Mouse (Mus musculus): ENCODE results near the gene Nudt8. TPM values are rescaled to one million over a fixed set of nuclear protein-coding genes. Genes with fewer than 3 reads are reported as not detected.

The Nudt8 gene
- polyA plus RNA-seq, 1 experiment from 2014 or later: 37.8 TPM

GRCm38 (mm10) chr19:4001752-4002151 lies 1.4 kb downstream of the Nudt8 start:
- no peak overlapping the region for H3K27ac ChIP-seq
- no peaks in the 10 kb centered on the region for H3K9me3 ChIP-seq
- H3K4me3 ChIP-seq: no peak overlapping the region
- peaks cover 23% of the 10 kb centered on the region for H3K36me3 ChIP-seq
- ATAC-seq (ENCODE audit: insufficient number of reproducible peaks, insufficient read depth, low FRiP score, low TSS enrichment, low read depth): no peak
- 87% methylated on average over 5 of the region's 5 CpGs for WGBS
- peak overlapping the region; percentile 95 for H3K9ac ChIP-seq
- H3K4me1 ChIP-seq: peaks cover 20% of the 10 kb centered on the region
- H3K27me3 ChIP-seq: no peaks in the 10 kb centered on the region
- peak overlapping the region; percentile 87 for H3K4me2 ChIP-seq

GRCm38 (mm10) chr19:4003112-4003511 lies 2.7 kb downstream of the Nudt8 start, which contains the start of gene Doc2g:
Gene Doc2g (plus strand): TSS chr19:4003313.
- Histone ChIP-seq H3K4me3 (no peak within 1 kb of the TSS), H3K4me2 (no peak within 1 kb of the TSS), H3K9me3 (no peaks in the 10 kb centered on the region), H3K4me1 (peaks cover 20% of the 10 kb centered on the region), H3K27me3 (no peaks in the 10 kb centered on the region), H3K9ac (0 out of 2 replicates have a peak within 1 kb of the TSS, but pooled peaks have one; percentile 16), H3K36me3 (peaks cover 37% of the 10 kb centered on the region), H3K27ac (no peak within 1 kb of the TSS)
- 67% methylated on average over 1 of the region's 1 CpGs for WGBS
- ATAC-seq (ENCODE audit: insufficient number of reproducible peaks, insufficient read depth, low FRiP score, low TSS enrichment, low read depth): no peak

DNA sequence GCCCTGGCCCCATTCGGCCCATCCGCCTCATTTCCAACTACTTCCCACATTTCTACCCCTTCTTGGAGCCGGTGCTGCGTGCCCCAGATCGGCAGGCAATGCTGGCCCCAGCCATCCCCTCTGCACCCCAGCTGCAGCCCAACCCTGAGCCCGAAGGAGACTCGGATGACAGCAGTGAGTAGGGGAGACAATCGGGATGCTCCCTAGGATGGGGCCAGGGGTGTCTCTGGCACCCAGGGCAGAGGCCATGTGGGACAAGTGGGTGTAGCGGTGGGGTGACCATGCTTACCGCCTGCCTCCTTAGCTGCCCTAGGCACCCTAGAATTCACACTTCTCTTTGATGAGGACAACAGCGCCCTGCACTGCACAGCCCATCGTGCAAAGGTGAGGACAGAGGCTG lies 3.3 kb downstream of the Nudt8 start:
- no peak overlapping the region for H3K4me2 ChIP-seq
- H3K9ac ChIP-seq: 0 out of 2 replicates have a peak overlapping the region, but pooled peaks have one; percentile 16
- WGBS: 79% methylated on average over 12 of the region's 12 CpGs
- H3K9me3 ChIP-seq: no peaks in the 10 kb centered on the region
- H3K27ac ChIP-seq: no peak overlapping the region
- no peaks in the 10 kb centered on the region for H3K27me3 ChIP-seq
- ATAC-seq (ENCODE audit: insufficient number of reproducible peaks, insufficient read depth, low FRiP score, low TSS enrichment, low read depth): no peak
- no peak overlapping the region for H3K4me3 ChIP-seq
- peaks cover 20% of the 10 kb centered on the region for H3K4me1 ChIP-seq
- H3K36me3 ChIP-seq: peaks cover 42% of the 10 kb centered on the region

GRCm38 (mm10) chr19:4004331-4004730 lies 4.0 kb downstream of the Nudt8 start:
- Histone ChIP-seq H3K4me2 (no peak overlapping the region), H3K9me3 (no peaks in the 10 kb centered on the region), H3K4me3 (no peak overlapping the region), H3K27me3 (no peaks in the 10 kb centered on the region), H3K4me1 (peaks cover 17% of the 10 kb centered on the region), H3K27ac (no peak overlapping the region), H3K36me3 (peaks cover 49% of the 10 kb centered on the region), H3K9ac (no peak overlapping the region)
- no peak for ATAC-seq (ENCODE audit: insufficient number of reproducible peaks, insufficient read depth, low FRiP score, low TSS enrichment, low read depth)
- WGBS: 89% methylated on average over 15 of the region's 15 CpGs

DNA sequence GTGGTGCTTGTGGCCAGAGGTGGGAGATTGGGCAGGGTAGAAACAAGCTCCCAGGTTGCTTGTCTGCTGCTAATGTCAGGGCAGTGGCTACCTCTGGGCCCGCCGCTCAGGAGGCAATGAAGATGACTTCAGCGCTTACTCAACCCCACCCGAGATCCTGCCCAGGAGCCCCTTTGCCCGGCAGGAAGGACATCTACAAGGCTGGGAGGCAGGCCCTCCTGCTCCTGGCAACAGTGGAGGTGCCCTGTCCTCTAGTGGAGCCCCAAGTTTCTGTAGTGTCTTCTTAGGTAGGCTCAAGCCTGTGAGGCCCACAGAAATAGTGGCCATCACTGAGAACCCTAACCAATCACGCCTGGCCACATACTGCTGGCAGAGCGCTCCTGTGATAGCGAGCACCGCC lies 4.7 kb downstream of the Nudt8 start:
- 87% methylated on average over 9 of the region's 9 CpGs for WGBS
- no peak for ATAC-seq (ENCODE audit: insufficient number of reproducible peaks, insufficient read depth, low FRiP score, low TSS enrichment, low read depth)
- Histone ChIP-seq H3K9ac (no peak overlapping the region), H3K27me3 (no peaks in the 10 kb centered on the region), H3K4me1 (peaks cover 12% of the 10 kb centered on the region), H3K4me2 (no peak overlapping the region), H3K36me3 (peaks cover 57% of the 10 kb centered on the region), H3K27ac (no peak overlapping the region), H3K9me3 (no peaks in the 10 kb centered on the region), H3K4me3 (no peak overlapping the region)

DNA sequence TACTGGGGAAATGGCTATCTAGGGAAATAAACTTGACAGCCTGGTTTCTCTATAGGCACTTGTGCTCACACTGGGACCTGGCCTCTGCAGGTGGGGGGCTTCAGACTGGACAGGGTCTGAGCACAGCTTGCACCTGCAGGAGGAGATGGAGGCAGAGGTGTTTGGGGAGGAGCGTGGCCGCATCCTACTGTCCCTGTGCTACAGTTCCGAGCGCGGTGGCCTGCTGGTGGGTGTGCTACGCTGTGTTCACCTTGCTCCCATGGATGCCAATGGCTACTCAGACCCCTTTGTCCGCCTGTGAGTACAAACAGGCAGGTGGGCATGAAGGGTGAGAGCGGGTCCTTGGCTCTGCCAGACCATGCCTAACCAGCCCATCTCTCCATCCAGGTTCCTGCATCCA lies 5.6 kb downstream of the Nudt8 start:
- no peaks in the 10 kb centered on the region for H3K9me3 ChIP-seq
- 91% methylated on average over 8 of the region's 8 CpGs for WGBS
- peaks cover 60% of the 10 kb centered on the region for H3K36me3 ChIP-seq
- H3K4me1 ChIP-seq: peaks cover 10% of the 10 kb centered on the region
- no peak overlapping the region for H3K4me2 ChIP-seq
- no peak overlapping the region for H3K27ac ChIP-seq
- H3K9ac ChIP-seq: no peak overlapping the region
- ATAC-seq (ENCODE audit: insufficient number of reproducible peaks, insufficient read depth, low FRiP score, low TSS enrichment, low read depth): no peak
- no peaks in the 10 kb centered on the region for H3K27me3 ChIP-seq
- no peak overlapping the region for H3K4me3 ChIP-seq

DNA sequence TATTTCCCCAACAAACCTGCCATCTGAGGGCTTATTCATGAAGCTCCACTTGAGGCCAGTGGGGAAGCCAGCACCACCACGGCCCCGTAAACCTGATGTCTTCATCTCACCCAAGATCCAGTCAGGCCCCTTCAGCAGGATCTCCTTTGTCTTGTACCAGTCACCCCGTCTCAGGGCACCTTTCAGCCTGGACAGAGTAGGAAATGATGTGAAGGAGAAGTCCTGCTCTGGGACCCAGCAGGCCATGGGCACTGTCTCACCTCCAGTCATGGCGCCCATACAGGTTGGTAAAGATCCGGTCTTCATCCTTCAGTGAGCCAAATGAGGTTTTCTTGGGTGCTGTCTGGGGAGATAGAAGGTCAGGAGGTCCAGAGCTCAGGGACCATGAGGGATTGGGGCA lies 10.7 kb downstream of the Nudt8 start:
- peak overlapping the region; percentile 16; the same call in 1 of the 2 replicates for H3K4me2 ChIP-seq
- H3K27me3 ChIP-seq: no peaks in the 10 kb centered on the region
- H3K36me3 ChIP-seq: peaks cover 45% of the 10 kb centered on the region
- H3K9me3 ChIP-seq: no peaks in the 10 kb centered on the region
- ATAC-seq (ENCODE audit: insufficient number of reproducible peaks, insufficient read depth, low FRiP score, low TSS enrichment, low read depth): no peak
- H3K4me1 ChIP-seq: peaks cover 11% of the 10 kb centered on the region
- WGBS: 88% methylated on average over 5 of the region's 5 CpGs
- no peak overlapping the region for H3K4me3 ChIP-seq
- H3K27ac ChIP-seq: no peak overlapping the region
- no peak overlapping the region for H3K9ac ChIP-seq

DNA sequence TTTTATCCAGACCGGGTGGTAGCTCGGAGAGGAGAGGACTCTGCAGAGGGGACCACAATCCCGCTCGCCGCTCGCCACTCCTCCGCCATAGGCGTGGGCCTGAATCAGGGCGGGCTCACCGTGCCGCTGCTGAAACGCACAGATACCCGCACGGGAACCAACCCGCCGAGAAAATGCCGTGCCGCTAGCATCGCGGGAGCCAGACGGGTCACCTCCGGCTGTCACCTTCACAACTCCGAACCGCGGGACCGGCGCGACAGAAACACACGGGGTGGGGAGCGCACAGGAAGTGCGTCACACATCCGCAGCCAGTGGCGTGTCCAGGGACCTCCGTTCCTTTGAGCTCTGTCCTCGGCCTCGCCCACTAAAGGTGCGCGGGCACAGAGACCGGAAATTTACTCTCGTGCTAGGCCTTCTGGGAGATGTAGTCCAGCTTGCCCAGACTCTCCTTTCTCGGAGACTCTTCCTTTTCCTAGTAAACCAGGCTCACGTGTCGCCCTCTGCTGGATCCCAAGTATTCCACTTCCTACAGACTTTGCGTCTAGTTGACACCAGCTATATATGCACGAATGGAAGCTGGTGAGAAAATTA lies 12.1 kb downstream of the Nudt8 start, which contains the start of gene Ndufv1:
TSS of gene Ndufv1 (minus strand) at position 375 of the 591 bp plus-strand sequence.
- peak within 1 kb of the TSS; percentile 87 for H3K4me3 ChIP-seq
- H3K27ac ChIP-seq: 0 out of 2 replicates have a peak within 1 kb of the TSS, but pooled peaks have one; percentile 12
- H3K4me1 ChIP-seq: peaks cover 11% of the 10 kb centered on the region
- H3K36me3 ChIP-seq: peaks cover 31% of the 10 kb centered on the region
- peak; percentile 99 for ATAC-seq (ENCODE audit: insufficient number of reproducible peaks, insufficient read depth, low FRiP score, low TSS enrichment, low read depth)
- peak within 1 kb of the TSS; percentile 85 for H3K9ac ChIP-seq
- H3K4me2 ChIP-seq: peak within 1 kb of the TSS; percentile 72
- WGBS: under 1% methylated on average over 45 of the region's 45 CpGs
- H3K9me3 ChIP-seq: no peaks in the 10 kb centered on the region
- no peaks in the 10 kb centered on the region for H3K27me3 ChIP-seq

DNA sequence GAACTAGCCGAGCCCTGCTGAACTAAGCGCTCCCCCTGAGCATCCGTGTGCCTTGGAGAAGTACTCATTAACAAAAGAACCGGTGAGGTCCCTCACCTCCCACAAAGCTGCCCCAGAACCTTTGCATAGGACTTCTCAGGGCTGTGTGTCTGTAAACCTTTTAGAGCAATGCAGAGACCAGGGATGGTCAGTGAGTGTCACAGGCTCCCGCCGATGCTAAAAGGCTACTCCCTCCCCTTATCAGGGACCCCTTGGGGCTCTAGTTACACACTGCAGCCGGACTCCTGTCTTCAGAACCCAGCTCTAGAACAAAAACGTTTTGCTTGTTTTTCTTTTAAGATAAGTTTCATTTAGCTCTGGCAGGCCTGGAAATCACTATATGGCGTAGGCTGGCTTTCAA lies 12.7 kb downstream of the Nudt8 start:
- Histone ChIP-seq H3K27ac (0 out of 2 replicates have a peak overlapping the region, but pooled peaks have one; percentile 12), H3K4me3 (peak overlapping the region; percentile 87), H3K9me3 (no peaks in the 10 kb centered on the region), H3K4me1 (peaks cover 11% of the 10 kb centered on the region), H3K27me3 (no peaks in the 10 kb centered on the region), H3K9ac (peak overlapping the region; percentile 71), H3K36me3 (peaks cover 25% of the 10 kb centered on the region), H3K4me2 (peak overlapping the region; percentile 72)
- 18% methylated on average over 9 of the region's 9 CpGs for WGBS
- ATAC-seq (ENCODE audit: insufficient number of reproducible peaks, insufficient read depth, low FRiP score, low TSS enrichment, low read depth): no peak; the same call in 1 of the 2 replicates

GRCm38 (mm10) chr19:4014802-4015201 lies 14.4 kb downstream of the Nudt8 start:
- Histone ChIP-seq H3K9ac (peak overlapping the region; percentile 32; the same call in 1 of the 2 replicates), H3K4me1 (peaks cover 20% of the 10 kb centered on the region), H3K9me3 (no peaks in the 10 kb centered on the region), H3K4me2 (no peak overlapping the region), H3K36me3 (peaks cover 8% of the 10 kb centered on the region), H3K4me3 (no peak overlapping the region), H3K27ac (no peak overlapping the region), H3K27me3 (no peaks in the 10 kb centered on the region)
- no peak for ATAC-seq (ENCODE audit: insufficient number of reproducible peaks, insufficient read depth, low FRiP score, low TSS enrichment, low read depth)

GRCm38 (mm10) chr19:4015635-4016034 lies 15.3 kb downstream of the Nudt8 start:
- no peaks in the 10 kb centered on the region for H3K9me3 ChIP-seq
- ATAC-seq (ENCODE audit: insufficient number of reproducible peaks, insufficient read depth, low FRiP score, low TSS enrichment, low read depth): no peak
- WGBS: 44% methylated on average over 5 of the region's 5 CpGs

GRCm38 (mm10) chr19:4017921-4018587 lies 17.7 kb downstream of the Nudt8 start:
- no peak overlapping the region for H3K27ac ChIP-seq
- H3K9me3 ChIP-seq: no peaks in the 10 kb centered on the region
- H3K4me1 ChIP-seq: peaks cover 12% of the 10 kb centered on the region; the same call in 1 of the 2 replicates
- no peaks in the 10 kb centered on the region for H3K36me3 ChIP-seq
- WGBS: 54% methylated on average over 10 of the region's 10 CpGs
- no peak overlapping the region for H3K4me2 ChIP-seq
- H3K27me3 ChIP-seq: no peaks in the 10 kb centered on the region
- no peak overlapping the region for H3K9ac ChIP-seq
- ATAC-seq (ENCODE audit: insufficient number of reproducible peaks, insufficient read depth, low FRiP score, low TSS enrichment, low read depth): no peak
- H3K4me3 ChIP-seq: no peak overlapping the region

More at GRCm38 (mm10) chr19:4015635-4016034, 15.3 kb downstream of the Nudt8 start:
- Histone ChIP-seq H3K4me1 (peaks cover 20% of the 10 kb centered on the region), H3K4me3 (no peak overlapping the region), H3K27me3 (no peaks in the 10 kb centered on the region), H3K36me3 (peaks cover 5% of the 10 kb centered on the region; the same call in 1 of the 2 replicates), H3K9ac (no peak overlapping the region), H3K27ac (no peak overlapping the region), H3K4me2 (no peak overlapping the region)
